Mouse (Mus musculus): ENCODE data around the gene Gm45015.

DNA sequence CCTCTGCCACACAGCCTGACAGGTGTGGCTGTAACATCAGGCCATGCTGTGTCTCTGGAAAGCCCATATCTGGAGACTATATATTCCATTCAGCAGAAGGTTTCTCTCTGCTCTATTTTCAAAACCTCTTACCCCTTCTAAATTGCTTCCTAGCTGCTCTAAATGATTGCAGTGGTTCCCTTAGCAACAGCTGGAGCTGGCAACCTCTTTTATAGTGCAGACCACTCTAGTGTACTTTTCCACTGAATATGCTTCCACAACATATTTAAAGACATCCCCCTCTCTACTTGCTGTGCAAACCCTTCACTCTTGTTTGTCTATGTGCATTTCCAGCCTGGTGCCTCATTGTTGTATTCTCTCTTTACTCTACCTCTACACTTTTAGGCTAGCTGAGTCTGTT lies 3.1 kb downstream of the Gm45015 start:
- no peak for TF ChIP-seq CTCF (IDR thresholded peaks at IDR 0.05; ENCODE audit: low read depth)
- TF ChIP-seq EP300 (IDR thresholded peaks at IDR 0.05; ENCODE audit: low read depth) = no peak

Data from liver, postnatal 0 days (tissue).